Mouse (Mus musculus) MEL (cell line): ENCODE results near the gene Krtap6-1.
"Not testable (repeated sequence)": the region's sequence is repeated elsewhere in the genome, so short reads cannot be mapped to it uniquely, and the experiment has no call there.

Experiments used
- EP300 ChIP-seq, 2 experiments: IDR thresholded peaks; 2 replicates each; pipeline ENCODE4 v1.6.1; 2011; ENCODE audit warnings: improper control_type of control experiment in 2 of 2, low read length in 2 of 2, low read depth in 1 of 2, mild to moderate bottlenecking in 1 of 2
- ETS1 ChIP-seq: IDR thresholded peaks from 2 replicates; pipeline ENCODE4 v1.6.1; 2012; ENCODE audit warnings: low read depth, mild to moderate bottlenecking, inconsistent platforms, low read length, improper control_type of control experiment, moderate library complexity
- POLR2A ChIP-seq, 2 experiments: IDR thresholded peaks; 2 replicates each; pipeline ENCODE4 v1.6.1; 2011 to 2012; ENCODE audit warnings: low read length in 2 of 2, mild to moderate bottlenecking in 2 of 2, control low read depth in 1 of 2, improper control_type of control experiment in 1 of 2, low read depth in 1 of 2, moderate library complexity in 1 of 2; ENCODE audit not compliant: control insufficient read depth in 1 of 2, insufficient read depth in 1 of 2, poor library complexity in 1 of 2
- SIN3A ChIP-seq: IDR thresholded peaks from 2 replicates; pipeline ENCODE4 v1.6.1; 2012; ENCODE audit warnings: low read length, improper control_type of control experiment, inconsistent platforms
- UBTF ChIP-seq: IDR thresholded peaks from 2 replicates; pipeline ENCODE4 v1.6.1; 2012; ENCODE audit warnings: low read depth, mild to moderate bottlenecking, inconsistent platforms, low read length, improper control_type of control experiment, moderate library complexity, borderline replicate concordance; ENCODE audit not compliant: insufficient read depth

DNA sequence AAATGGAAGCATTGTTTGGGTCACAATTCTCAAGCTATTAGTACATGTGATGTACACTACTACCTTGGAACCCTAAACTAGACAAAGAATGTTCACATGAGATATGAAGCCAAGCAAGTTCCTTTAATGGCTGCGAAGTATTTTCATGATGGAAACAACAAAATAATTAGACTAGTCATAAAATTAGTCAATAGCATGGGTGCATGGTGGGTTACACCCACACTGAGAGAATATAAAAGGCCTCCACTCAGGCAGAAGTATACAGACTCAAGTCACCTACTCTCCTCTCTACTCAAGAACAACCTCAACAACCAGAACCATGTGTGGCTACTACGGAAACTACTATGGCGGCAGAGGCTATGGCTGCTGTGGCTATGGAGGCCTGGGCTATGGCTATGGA is at the start of gene Krtap6-1:
- not testable (repeated sequence) for TF ChIP-seq SIN3A; ETS1; POLR2A (IDR thresholded peaks at IDR 0.05; ENCODE audit: control insufficient read depth in 1 of 2, insufficient read depth in 1 of 2, low read depth in 1 of 2, low read length in 2 of 2, poor library complexity in 1 of 2); EP300 (IDR thresholded peaks at IDR 0.05; ENCODE audit: low read depth in 1 of 2, low read length in 2 of 2); UBTF
